Comparison of ENCODE assay signal across 33 mouse cellular contexts in the genomic region with DNA sequence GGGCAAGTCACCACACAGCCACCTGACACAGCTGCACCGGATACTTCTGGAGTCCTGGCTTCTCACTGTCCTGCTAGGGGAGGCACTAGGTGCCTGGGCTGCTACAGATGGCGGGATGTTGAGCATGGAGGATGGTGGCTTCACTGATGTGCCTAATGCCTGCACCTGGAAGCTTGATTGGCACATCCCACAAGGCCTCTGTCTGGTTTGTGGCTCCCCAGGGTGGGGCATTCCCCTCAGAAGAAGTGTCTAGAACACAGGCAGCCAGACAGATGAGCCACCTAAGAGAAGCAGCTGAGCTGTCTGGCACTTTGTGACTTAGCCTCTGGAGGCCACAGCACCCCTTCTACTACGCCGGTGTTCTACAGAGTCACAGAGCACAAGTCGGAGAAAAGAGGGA. TPM values are rescaled to one million over a fixed set of nuclear protein-coding genes. Genes with fewer than 3 reads are reported as not detected.
A peak's percentile ranks its signal among the peaks of the same experiment; 100 is the strongest.
DNase-seq lines count a peak whose midpoint lies in the region; ATAC-seq and TF ChIP-seq lines count a peak whose summit lies in the region.
"Had no signal": no experiment of that assay in that cellular context is flagged by ENCODE, and none has a peak within 500 bp of the region (broad histone marks: within the 10 kb centered on the region; RNA-seq: fewer than 3 reads in every experiment).

No protein-coding gene starts in this region.

- H3K4me2 ChIP-seq in CH12.LX (ENCODE audit: insufficient read depth, low read depth, poor library complexity, severe bottlenecking) = no peak overlapping the region
- H3K4me2 ChIP-seq in hindbrain, embryonic 13.5 days = no peak overlapping the region
- H3K4me2 ChIP-seq: embryonic facial prominence, embryonic 15.5 days; heart, embryonic 12.5 days; hindbrain, embryonic 15.5 days; kidney, embryonic 15.5 days; limb, embryonic 12.5 days; liver, embryonic 11.5 days; midbrain, embryonic 12.5 days; neural tube, embryonic 13.5 days; stomach, embryonic 15.5 days had no signal

- TF ChIP-seq EP300 in CH12.LX (IDR thresholded peaks at IDR 0.05; ENCODE audit: low read length) = no peak

- no peak overlapping the region for H3K9ac ChIP-seq in CH12.LX (ENCODE audit: insufficient read depth, low read depth)
- no peak overlapping the region for H3K9ac ChIP-seq in hindbrain, embryonic 13.5 days
- H3K9ac ChIP-seq: embryonic facial prominence, embryonic 15.5 days; heart, embryonic 12.5 days; hindbrain, embryonic 15.5 days; kidney, embryonic 15.5 days; limb, embryonic 12.5 days; liver, postnatal 0 days; midbrain, embryonic 12.5 days; neural tube, embryonic 13.5 days; stomach, embryonic 15.5 days had no signal

- TF ChIP-seq CTCF in CH12.LX (conservative IDR thresholded peaks at IDR 0.05 in 1 of 2, IDR thresholded peaks at IDR 0.05 in 1 of 2; ENCODE audit: low read depth in 2 of 2, low read length in 2 of 2) = no peak

- H3K27ac ChIP-seq in CH12.LX (ENCODE audit: insufficient read depth, low read depth) = no peak overlapping the region
- no peak overlapping the region for H3K27ac ChIP-seq in hindbrain, embryonic 13.5 days
- H3K27ac ChIP-seq: embryonic facial prominence, embryonic 15.5 days; hindbrain, embryonic 15.5 days; kidney, embryonic 15.5 days; limb, embryonic 12.5 days; midbrain, embryonic 12.5 days; neural tube, embryonic 13.5 days; stomach, embryonic 15.5 days had no signal

- no peaks in the 10 kb centered on the region for H3K9me3 ChIP-seq in CH12.LX (replicated peaks; ENCODE audit: low read length)
- no peaks in the 10 kb centered on the region for H3K9me3 ChIP-seq in hindbrain, embryonic 13.5 days
- H3K9me3 ChIP-seq: embryonic facial prominence, embryonic 15.5 days; heart, embryonic 12.5 days; hindbrain, embryonic 15.5 days; kidney, embryonic 15.5 days; limb, embryonic 12.5 days; midbrain, embryonic 12.5 days; neural tube, embryonic 13.5 days; stomach, embryonic 15.5 days had no signal

- dilution Hi-C loops in CH12.LX (cut with MboI; ENCODE audit: extremely low pct_ligation_motif_present, extremely low pct_unique_long_range_greater_than_20kb, low sequenced_read_pairs) = no loop called here

- H3K4me3 ChIP-seq in CH12.LX (replicated peaks in 1 of 3; ENCODE audit: low read depth in 2 of 3, low read length in 2 of 3, poor library complexity in 1 of 3) = no peak overlapping the region
- no peak overlapping the region for H3K4me3 ChIP-seq in hindbrain, embryonic 13.5 days
- H3K4me3 ChIP-seq: embryonic facial prominence, embryonic 15.5 days; heart, embryonic 12.5 days; hindbrain, embryonic 15.5 days; kidney, embryonic 15.5 days; limb, embryonic 12.5 days; midbrain, embryonic 12.5 days; neural tube, embryonic 13.5 days; stomach, embryonic 15.5 days had no signal

- ATAC-seq in hindbrain, embryonic 13.5 days (ENCODE audit: low FRiP score) = no peak
- ATAC-seq: forebrain, embryonic 16.5 days; intestine, embryonic 16.5 days; liver, postnatal 0 days had no signal

- 91% methylated on average over 5 of the region's 5 CpGs for whole genome bisulfite sequencing in hindbrain, embryonic 13.5 days

- in situ Hi-C loops in CH12.LX (cut with MboI; ENCODE audit: low pct_ligation_motif_present, low pct_unique_long_range_greater_than_20kb, low sequenced_read_pairs) = no loop called here

- TF ChIP-seq POLR2A in CH12.LX (IDR thresholded peaks at IDR 0.05; ENCODE audit: low read depth, low read length) = no peak

- H3K79me2 ChIP-seq in CH12.LX (replicated peaks; ENCODE audit: control insufficient read depth, extremely low read depth, insufficient read depth, poor library complexity, severe bottlenecking) = no peaks in the 10 kb centered on the region

- H3K36me3 ChIP-seq in CH12.LX (replicated peaks in 1 of 2; ENCODE audit: control insufficient read depth in 1 of 2, insufficient read depth in 1 of 2, low read length in 1 of 2) = no peaks in the 10 kb centered on the region
- H3K36me3 ChIP-seq in hindbrain, embryonic 13.5 days = no peaks in the 10 kb centered on the region
- H3K36me3 ChIP-seq: embryonic facial prominence, embryonic 15.5 days; heart, embryonic 12.5 days; hindbrain, embryonic 15.5 days; kidney, embryonic 15.5 days; limb, embryonic 12.5 days; midbrain, embryonic 12.5 days; neural tube, embryonic 13.5 days; stomach, embryonic 15.5 days had no signal

- TF ChIP-seq RAD21 in CH12.LX (IDR thresholded peaks at IDR 0.05; ENCODE audit: low read depth, low read length) = no peak

- H3K27me3 ChIP-seq in CH12.LX (replicated peaks) = no peaks in the 10 kb centered on the region
- H3K27me3 ChIP-seq in hindbrain, embryonic 13.5 days = peaks cover 14% of the 10 kb centered on the region; the same call in 1 of the 2 replicates
- H3K27me3 ChIP-seq: embryonic facial prominence, embryonic 15.5 days; heart, embryonic 12.5 days; hindbrain, embryonic 15.5 days; neural tube, embryonic 13.5 days; stomach, embryonic 15.5 days had no signal

- peaks cover 11 to 62% of the 10 kb centered on the region in 2 experiments for H3K4me1 ChIP-seq in CH12.LX (ENCODE audit: control insufficient read depth in 1 of 2, insufficient read depth in 2 of 2)
- H3K4me1 ChIP-seq in hindbrain, embryonic 13.5 days (replicated peaks) = peaks cover 18% of the 10 kb centered on the region

- peak; percentile 85 for DNase-seq in CD4-positive, CD25-positive, alpha-beta regulatory T cell, adult 2 months (ENCODE audit: low read depth, low spot score)
- peak; percentile 26 for DNase-seq in CH12.LX (ENCODE audit: extremely low read depth)
- DNase-seq in natural killer cell, adult 2 months (ENCODE audit: low spot score in 2 of 2) = peak; percentile 79 to 84
- peak; percentile 75 for DNase-seq in thymus, postnatal 25 days
- no peak for DNase-seq in cerebellum, adult 9-11 months
- DNase-seq in cerebellum, postnatal 25 days = no peak
- DNase-seq: adrenal gland, adult 2 months; cerebellum, adult 11 months; cerebellum, postnatal 36 days; gastrocnemius, postnatal 14 days; heart, adult 11 months; heart, postnatal 36 days; kidney, postnatal 36 days; layer of hippocampus, postnatal 36 days; liver, postnatal 0 days; lung, postnatal 10 days; retina, postnatal 1 day had no signal

TF ChIP-seq in CH12.LX, 34 proteins besides CTCF, POLR2A, EP300 and RAD21:
- TF ChIP-seq ZC3H11A (IDR thresholded peaks at IDR 0.05; ENCODE audit: low read depth, low read length) = no peak
- TF ChIP-seq JUN (IDR thresholded peaks at IDR 0.05; ENCODE audit: insufficient read depth, low read depth, low read length) = no peak
- no peak for TF ChIP-seq KAT2A (IDR thresholded peaks at IDR 0.05; ENCODE audit: insufficient replicate concordance, low read length)
- no peak for TF ChIP-seq ZNF384 (IDR thresholded peaks at IDR 0.05; ENCODE audit: low read depth, low read length)
- TF ChIP-seq USF1 (IDR thresholded peaks at IDR 0.05; ENCODE audit: low read depth, low read length) = no peak
- TF ChIP-seq PAX5 (IDR thresholded peaks at IDR 0.05; ENCODE audit: low read length) = no peak
- no peak for TF ChIP-seq TCF12 (IDR thresholded peaks at IDR 0.05; ENCODE audit: low read depth, low read length)
- TF ChIP-seq MAZ (IDR thresholded peaks at IDR 0.05; ENCODE audit: low read depth, low read length) = no peak
- no peak for TF ChIP-seq JUND (conservative IDR thresholded peaks at IDR 0.05; ENCODE audit: low read depth, low read length)
- no peak for TF ChIP-seq UBTF (IDR thresholded peaks at IDR 0.05; ENCODE audit: low read depth, low read length)
- no peak for TF ChIP-seq NRF1 (IDR thresholded peaks at IDR 0.05; ENCODE audit: low read depth, low read length)
- no peak for TF ChIP-seq ZMIZ1 (IDR thresholded peaks at IDR 0.05; ENCODE audit: low read depth, low read length)
- no peak for TF ChIP-seq CHD2 (IDR thresholded peaks at IDR 0.05; ENCODE audit: low read length)
- TF ChIP-seq ZKSCAN1 (IDR thresholded peaks at IDR 0.05; ENCODE audit: borderline replicate concordance, low read depth, low read length) = no peak
- TF ChIP-seq SIN3A (IDR thresholded peaks at IDR 0.05; ENCODE audit: low read length) = no peak
TF ChIP-seq in CH12.LX: peak in this region for 0.

RNA-seq across cellular contexts. Expression of gene Cd2, which starts 9.5 kb away (rescaled TPM):
- 18.0 TPM in 2 replicates for total RNA-seq in CH12.LX (2012; rRNA removed)
- total RNA-seq in CH12.LX (2014; rRNA removed) = 9.5 and 12.6 TPM in 2 replicates
- 33.1 and 35.0 TPM in 2 replicates for polyA plus RNA-seq in CH12.LX (2012; ENCODE audit: insufficient read length, low read depth)
- polyA plus RNA-seq in hindbrain, embryonic 13.5 days (2015; fragmentation: Nextera tagmentation; extraction: Ambion mirVana) = 0.17 TPM in 1 of 2 replicates, not detected in the other
- total RNA-seq: layer of hippocampus, adult 8-10 months; layer of hippocampus, postnatal 36 days; left cerebral cortex, postnatal 10 days; megakaryocyte progenitor cell, adult 5-6 weeks had no signal
- polyA plus RNA-seq: C2C12; heart, embryonic 12.5 days; hindbrain, embryonic 15.5 days; kidney, embryonic 15.5 days; limb, embryonic 12.5 days; liver, embryonic 11.5 days; midbrain, embryonic 12.5 days had no signal

Comparison
In these comparisons a context has a peak if more than half of its experiments do, and no peak if none do; other contexts are left out.
1. DNase-seq: peak in CD4-positive, CD25-positive, alpha-beta regulatory T cell, adult 2 months (single experiment), CH12.LX (single experiment), natural killer cell, adult 2 months (2 of 2) and thymus, postnatal 25 days (single experiment); none in cerebellum, adult 9-11 months (single experiment) and cerebellum, postnatal 25 days (0 of 2).
2. RNA of gene Cd2, which starts 9.5 kb away (polyA plus RNA-seq): 33.1 to 35.0 TPM in CH12.LX; 0.17 TPM in hindbrain, embryonic 13.5 days; every median in the first group is over 10 times any median in the second.